Mouse (Mus musculus): ENCODE measurements around the gene Glis1.

Glis1 gene

DNA sequence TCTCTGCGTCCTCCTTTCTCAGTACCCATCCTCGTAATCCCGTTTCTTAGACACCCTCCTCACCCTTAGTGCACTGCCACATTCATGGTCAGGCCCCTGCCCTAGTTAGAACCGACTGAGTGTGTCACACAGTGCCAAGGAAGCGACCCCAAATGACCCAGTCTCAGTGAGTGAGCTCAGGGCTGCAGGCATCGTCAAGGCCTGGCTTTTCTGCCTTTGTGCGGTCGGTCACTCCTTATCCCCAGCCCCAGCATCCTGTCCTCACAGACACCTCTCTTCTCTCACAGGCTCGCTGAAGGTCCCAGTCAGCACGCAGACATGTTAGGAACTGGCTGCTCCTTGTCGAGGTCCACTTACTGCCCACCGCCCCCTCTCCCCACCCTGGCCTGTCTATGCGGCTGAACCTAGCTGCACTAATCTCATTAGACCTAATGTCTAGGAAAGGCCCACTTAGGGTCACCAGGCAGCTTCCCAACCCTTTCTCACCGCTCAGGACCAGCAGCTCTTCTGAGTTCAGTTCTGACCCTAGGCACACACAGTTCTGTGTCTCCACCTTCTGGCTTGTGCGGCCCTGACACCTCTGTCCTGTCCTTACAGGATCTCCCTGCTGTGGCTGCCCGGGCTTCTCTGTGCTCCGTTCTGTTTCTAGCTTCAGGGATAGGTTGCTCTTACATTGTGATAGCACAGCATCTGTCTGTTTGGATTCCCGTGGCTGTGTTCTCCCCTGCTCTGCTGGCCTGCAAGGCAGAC lies 18.1 kb downstream of the Glis1 start:
- DNase-seq (ENCODE audit: low spot score in 2 of 2), result no peak

GRCm38 (mm10) chr4:107453141-107453984 lies 19.0 kb downstream of the Glis1 start:
- DNase-seq (ENCODE audit: low spot score in 2 of 2), result peak; percentile 86

GRCm38 (mm10) chr4:107457602-107458001 lies 23.2 kb downstream of the Glis1 start:
- DNase-seq (ENCODE audit: low spot score in 2 of 2), result no peak

DNA sequence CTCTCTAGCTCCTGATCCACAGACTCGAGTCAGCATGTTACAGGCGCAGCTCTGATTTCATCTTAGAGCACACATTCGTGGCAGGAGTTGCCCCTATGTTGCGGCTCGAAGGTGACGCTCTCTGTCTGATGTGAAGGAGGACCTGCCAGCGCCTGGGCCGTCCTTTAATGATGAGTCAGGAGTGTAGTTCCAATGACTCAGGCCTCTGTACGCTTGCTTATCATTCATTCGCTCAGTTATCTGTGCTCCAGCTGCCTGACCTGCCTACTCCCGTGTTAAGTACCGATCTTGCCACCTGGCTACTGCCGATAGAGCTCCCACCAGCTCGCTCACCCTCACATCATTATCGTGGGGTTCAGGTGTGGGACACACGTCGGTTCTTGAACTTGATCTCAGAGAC lies 24.5 kb downstream of the Glis1 start:
- no peak for DNase-seq (ENCODE audit: low spot score in 2 of 2)

GRCm38 (mm10) chr4:107459461-107459860 lies 25.1 kb downstream of the Glis1 start:
- no peak for DNase-seq (ENCODE audit: low spot score in 2 of 2)

DNA sequence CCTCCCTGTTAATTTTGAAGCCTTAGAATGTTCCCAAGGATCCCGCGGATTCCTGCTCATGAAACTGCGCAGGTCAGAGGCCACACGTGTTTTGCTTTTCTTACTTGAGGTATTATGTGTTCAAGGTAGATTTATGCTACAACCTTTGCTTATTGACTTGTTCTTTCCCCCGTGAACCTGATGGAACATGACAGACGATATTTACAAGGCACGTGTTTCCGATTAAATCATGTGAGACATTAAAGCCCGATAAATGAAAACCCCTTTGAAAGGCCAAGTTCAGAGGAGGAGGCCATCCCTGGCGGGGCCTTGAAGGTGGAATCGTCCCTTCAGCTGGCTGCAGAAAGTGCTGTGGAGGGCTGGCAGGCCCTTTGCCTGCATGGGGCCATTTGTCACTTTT lies 26.1 kb downstream of the Glis1 start:
- no peak for DNase-seq (ENCODE audit: low spot score in 2 of 2)

DNA sequence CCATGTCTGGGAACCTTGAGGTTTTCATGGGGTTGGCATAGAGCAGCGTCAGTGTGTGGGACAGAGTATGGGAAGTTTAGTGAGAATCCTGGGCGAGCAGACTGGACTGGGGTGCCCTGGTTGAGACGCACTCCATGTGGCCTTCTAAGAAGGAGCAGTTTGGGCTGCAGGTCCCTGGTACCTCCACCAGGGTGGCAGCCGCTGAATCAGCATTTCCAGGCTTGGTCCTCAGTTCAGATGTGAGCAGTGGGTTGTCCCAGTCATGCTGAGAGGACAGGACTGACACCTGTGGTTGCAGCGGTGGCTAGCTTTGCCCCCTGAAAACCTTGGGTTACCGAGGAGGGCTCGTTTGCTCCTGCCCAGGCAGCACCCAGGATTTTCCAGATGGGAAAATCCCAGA lies 33.4 kb downstream of the Glis1 start:
- DNase-seq (ENCODE audit: low spot score in 2 of 2), result no peak

DNA sequence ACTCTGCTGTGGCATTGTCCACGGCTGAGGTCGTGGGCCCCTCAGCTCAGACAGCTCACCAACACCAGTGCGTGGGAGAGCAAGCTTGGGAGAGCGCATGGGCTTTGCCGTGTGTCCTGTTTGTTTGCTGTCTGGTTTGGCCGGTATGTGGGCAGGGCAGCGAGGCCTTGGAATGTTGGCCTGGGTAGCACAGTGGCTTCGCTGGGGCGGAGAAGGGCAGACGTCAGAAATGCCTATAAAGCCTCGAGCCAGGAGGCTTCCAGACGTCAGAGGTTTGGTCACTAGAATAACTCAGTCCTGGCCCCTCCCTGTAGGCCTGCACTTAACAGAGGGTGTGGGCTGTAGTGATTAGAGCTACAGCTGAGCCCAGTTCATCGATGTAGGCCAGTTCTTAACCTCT lies 33.9 kb downstream of the Glis1 start:
- DNase-seq (ENCODE audit: low spot score in 2 of 2), result no peak

DNA sequence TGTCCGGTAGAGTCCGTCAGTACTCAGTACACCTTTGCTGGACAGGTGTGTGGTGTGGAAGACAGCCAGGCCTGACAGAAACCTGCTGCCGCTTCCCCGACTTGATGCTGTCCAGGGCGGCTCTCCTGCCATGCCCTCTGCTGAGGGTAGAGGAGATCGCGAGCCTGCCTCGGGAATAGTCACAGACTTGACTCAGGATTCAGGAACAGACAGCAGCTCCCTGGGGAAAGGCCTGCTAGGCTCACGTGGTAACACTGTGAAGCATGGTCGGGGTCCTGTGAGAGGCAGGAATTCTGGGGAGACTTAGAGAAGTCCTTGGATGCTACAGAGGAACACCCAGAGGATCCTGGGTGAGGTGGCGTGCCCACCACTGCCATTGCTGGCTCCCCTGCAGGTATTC lies 34.4 kb downstream of the Glis1 start:
- DNase-seq (ENCODE audit: low spot score in 2 of 2), result no peak

GRCm38 (mm10) chr4:107476266-107476665 lies 41.9 kb downstream of the Glis1 start:
- no peak for DNase-seq (ENCODE audit: low spot score in 2 of 2)

GRCm38 (mm10) chr4:107479015-107479414 lies 44.6 kb downstream of the Glis1 start:
- no peak for DNase-seq (ENCODE audit: low spot score in 2 of 2)

DNA sequence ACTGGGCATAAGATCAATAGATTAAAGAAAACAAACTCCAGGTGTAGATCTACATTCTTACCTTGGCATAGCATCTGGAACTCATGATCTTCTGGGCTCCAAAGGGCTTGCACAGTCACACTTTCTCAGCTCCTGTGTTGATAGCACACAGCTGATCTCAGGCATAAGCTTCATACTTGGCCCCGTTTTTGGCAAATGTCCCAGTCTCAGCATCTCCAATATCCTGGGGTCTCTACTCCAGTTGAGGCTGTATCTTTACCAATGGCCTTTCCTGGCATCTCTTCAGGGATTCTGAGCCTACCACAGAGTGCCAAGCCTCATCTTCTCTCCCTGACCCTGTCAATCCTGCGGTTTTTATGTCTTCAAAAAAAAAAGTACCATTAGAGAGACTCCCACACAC lies 48.1 kb downstream of the Glis1 start:
- no peak for DNase-seq (ENCODE audit: low spot score in 2 of 2)

- DNase-seq (ENCODE audit: low spot score in 2 of 2), result no peak
Observed at GRCm38 (mm10) chr4:107483556-107484220, 49.3 kb downstream of the Glis1 start.

DNA sequence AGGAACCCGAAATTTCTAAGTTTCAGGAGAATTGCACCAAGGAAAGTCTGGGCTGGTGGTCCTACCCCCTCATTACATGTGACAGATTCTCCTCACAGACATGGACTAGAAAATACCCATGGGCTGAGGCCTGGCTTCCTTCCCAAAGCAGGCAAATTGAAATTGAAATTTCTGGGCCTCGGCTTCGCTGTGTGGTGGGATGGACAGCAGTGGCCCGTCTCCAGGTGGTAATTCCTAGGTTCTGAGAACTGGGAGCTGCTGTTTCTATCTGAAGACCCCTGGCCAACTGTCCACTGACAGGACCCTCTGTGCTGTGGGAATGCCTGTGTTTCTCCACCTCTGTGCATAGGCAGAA lies 49.8 kb downstream of the Glis1 start:
- no peak for DNase-seq (ENCODE audit: low spot score in 2 of 2)

GRCm38 (mm10) chr4:107485903-107486302 lies 51.5 kb downstream of the Glis1 start:
- DNase-seq (ENCODE audit: low spot score in 2 of 2), result peak in 1 of 2 experiments; percentile 10

DNA sequence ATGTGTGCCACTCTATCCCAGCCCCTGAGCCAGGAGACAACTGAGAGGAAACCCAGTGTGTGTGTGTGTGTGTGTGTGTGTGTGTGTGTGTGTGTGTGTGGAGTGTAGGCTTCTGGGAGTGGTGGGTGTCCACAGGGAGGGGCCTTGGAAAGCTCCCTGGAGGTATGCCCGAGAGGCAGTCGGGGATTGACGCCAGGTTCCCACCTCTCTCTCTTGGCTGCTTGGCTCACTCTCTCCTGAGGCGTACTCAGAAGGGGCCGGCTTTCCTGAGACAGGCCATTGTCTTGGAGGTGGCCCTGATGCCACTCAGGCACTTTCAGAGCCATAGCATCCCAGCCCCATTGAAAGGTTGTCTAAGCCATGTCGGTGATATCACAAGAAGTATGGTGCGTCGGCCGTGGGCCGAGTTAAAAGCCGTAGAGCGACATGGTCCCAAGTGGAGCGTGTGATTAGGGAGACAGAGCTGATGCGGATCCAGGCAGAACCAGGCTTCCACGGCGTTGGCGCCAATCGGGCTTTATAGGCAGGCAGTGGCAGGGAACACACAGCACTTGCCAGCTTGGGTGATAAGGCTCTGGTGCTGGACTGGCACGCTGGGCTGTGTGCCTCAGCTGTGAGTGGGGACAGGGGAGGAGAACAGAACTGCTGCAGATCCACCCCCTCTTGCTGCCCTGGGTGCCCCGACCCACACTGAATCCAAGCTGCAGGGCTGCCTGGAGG lies 54.9 kb downstream of the Glis1 start:
- DNase-seq (ENCODE audit: low spot score in 2 of 2), result peak in 1 of 2 experiments; percentile 7

DNA sequence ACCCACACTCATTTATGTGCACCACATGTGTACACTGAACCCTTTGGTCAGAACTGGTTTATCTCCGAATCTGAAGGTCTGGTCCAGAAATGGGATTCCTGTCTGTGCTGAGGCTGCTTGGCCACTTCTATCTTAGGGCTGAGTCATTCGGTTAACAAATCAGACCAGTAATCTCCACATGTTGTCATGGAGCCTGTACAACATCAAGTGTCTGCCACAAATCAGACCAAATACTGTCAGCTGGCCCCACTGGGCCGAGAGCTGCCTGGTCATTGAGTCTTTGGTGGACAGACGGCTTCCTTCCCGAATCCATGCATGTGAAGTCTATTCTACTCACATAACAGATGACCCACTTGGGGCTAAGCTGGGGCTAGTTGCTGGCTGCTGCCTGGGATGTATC lies 58.6 kb downstream of the Glis1 start:
- DNase-seq (ENCODE audit: low spot score in 2 of 2), result no peak

GRCm38 (mm10) chr4:107495751-107496430 lies 61.5 kb downstream of the Glis1 start:
- DNase-seq (ENCODE audit: low spot score in 2 of 2), result no peak

GRCm38 (mm10) chr4:107497430-107497935 lies 63.1 kb downstream of the Glis1 start:
- DNase-seq (ENCODE audit: low spot score in 2 of 2), result no peak

DNA sequence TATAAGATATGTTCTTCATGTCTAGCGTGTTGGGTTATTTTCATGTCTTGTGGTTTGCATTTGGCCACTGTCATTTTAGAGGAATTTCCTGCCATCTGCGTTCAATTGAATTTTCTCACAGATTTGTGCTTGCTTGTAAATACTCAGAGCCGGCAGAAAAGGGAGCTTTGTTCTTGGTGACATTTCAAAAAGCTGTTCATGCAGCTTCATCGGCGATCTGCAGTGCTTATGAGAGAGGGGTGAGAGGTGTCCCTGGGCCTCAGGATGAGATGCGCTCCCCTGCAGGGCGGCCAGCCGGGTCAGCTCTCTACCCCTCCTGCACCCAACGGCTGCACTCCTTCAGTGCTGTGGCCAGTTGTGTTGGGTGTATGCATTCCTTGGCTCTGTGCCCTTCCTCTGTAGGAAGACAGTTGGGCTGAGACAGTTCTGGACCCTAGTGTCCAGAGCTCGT lies 68.2 kb downstream of the Glis1 start:
- DNase-seq (ENCODE audit: low spot score in 2 of 2), result peak in 1 of 2 experiments; percentile 16

DNA sequence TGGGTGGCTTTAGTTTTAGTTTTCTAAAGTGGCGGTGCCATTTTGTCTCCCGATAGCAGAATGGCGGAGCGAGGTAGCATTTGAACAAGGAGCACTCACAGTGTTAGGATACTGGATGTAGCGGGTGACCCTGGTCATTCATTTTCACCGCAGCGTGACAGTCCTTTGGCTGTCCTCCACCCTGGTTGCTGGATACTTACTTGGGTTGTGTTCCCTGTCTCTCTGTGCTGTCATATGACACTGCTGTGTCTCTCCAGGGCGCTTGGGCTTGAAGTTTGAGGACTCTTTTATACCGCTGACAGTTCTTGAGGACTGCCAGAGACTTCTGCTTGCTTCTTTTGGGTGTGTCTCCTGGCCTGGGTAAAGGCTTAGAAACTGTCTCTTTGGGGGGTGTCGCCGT lies 80.6 kb downstream of the Glis1 start:
- DNase-seq (ENCODE audit: low spot score in 2 of 2), result no peak

Data from right cerebral cortex, adult 2 months (tissue).